Mouse (Mus musculus) liver, postnatal 0 days (tissue): Measurements from ENCODE around the gene Prex1.

Experiments used
- CTCF ChIP-seq: sonication (generic); IDR thresholded peaks from 2 replicates; pipeline ENCODE4 v1.5.1; 2016; ENCODE audit warnings: antibody characterized with exemption, low read depth
- EP300 ChIP-seq: IDR thresholded peaks from 2 replicates; pipeline ENCODE4 v1.6.1; 2016; ENCODE audit warnings: antibody characterized with exemption, low read depth, mild to moderate bottlenecking

DNA sequence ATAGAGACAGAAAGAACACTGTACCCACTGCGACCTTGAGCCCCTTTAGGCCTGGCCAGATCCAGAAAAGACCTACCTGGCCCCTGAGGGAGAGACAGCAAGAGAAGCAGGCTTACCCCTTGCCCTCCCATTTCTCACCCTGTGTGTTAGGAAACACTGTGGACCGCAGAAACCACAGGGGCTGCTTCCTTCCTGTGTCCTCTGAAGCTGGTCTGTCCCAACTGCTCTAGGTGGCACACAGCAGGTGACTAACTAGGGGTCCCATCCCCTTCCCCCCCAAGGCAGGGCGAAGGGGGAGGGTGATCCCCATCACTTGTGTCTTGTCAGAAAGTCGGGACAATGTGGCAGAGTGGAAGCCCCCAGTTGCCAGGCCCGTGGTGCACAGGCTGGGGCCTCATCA, 164.6 kb downstream of the Prex1 start:
- TF ChIP-seq CTCF (no peak), EP300 (no peak)
